Mouse (Mus musculus) stomach, postnatal 0 days (tissue): ENCODE data around the gene Lingo2.

Source experiments
- CTCF ChIP-seq: IDR thresholded peaks from 2 replicates; pipeline ENCODE4 v1.5.1; 2016; ENCODE audit warnings: antibody characterized with exemption, low read depth, mild to moderate bottlenecking, moderate library complexity
- EP300 ChIP-seq: optimal IDR thresholded peaks from 2 replicates; pipeline ENCODE3; 2016; ENCODE audit warnings: antibody characterized with exemption

GRCm38 (mm10) chr4:36078910-36079525 is 872.5 kb downstream of the Lingo2 start:
- TF ChIP-seq CTCF (no peak), EP300 (no peak)
